Mouse (Mus musculus): ENCODE measurements around the gene Rnf157.
A peak's percentile ranks its signal among the peaks of the same experiment; 100 is the strongest.
"Not testable (repeated sequence)": the region's sequence is repeated elsewhere in the genome, so short reads cannot be mapped to it uniquely, and the experiment has no call there.

Rnf157 gene

GRCm38 (mm10) chr11:116434287-116434966 lies 21.6 kb upstream of the Rnf157 start:
- peak in 1 of 2 experiments; percentile 73 for DNase-seq (ENCODE audit: low spot score in 2 of 2)

- peak; percentile 94 to 100 for DNase-seq (ENCODE audit: low spot score in 2 of 2)
Observed at GRCm38 (mm10) chr11:116433356-116434286, 20.8 kb upstream of the Rnf157 start, which contains the start of gene Ubald2. Ubald2 (plus strand) TSS chr11:116434094.

- no peak for DNase-seq (ENCODE audit: low spot score in 2 of 2)
Observed at GRCm38 (mm10) chr11:116432593-116433355, 19.9 kb upstream of the Rnf157 start.

GRCm38 (mm10) chr11:116432127-116432526 lies 19.3 kb upstream of the Rnf157 start:
- DNase-seq (ENCODE audit: low spot score in 2 of 2), result no peak

- DNase-seq (ENCODE audit: low spot score in 2 of 2), result peak in 1 of 2 experiments; percentile 72
Observed at GRCm38 (mm10) chr11:116431428-116432077, 18.7 kb upstream of the Rnf157 start.

GRCm38 (mm10) chr11:116430723-116431427 lies 18.0 kb upstream of the Rnf157 start:
- no peak for DNase-seq (ENCODE audit: low spot score in 2 of 2)

GRCm38 (mm10) chr11:116429862-116430613 lies 17.2 kb upstream of the Rnf157 start:
- no peak for DNase-seq (ENCODE audit: low spot score in 2 of 2)

- DNase-seq (ENCODE audit: low spot score in 2 of 2), result no peak
Observed at GRCm38 (mm10) chr11:116428872-116429859, 16.3 kb upstream of the Rnf157 start.

- no peak for DNase-seq (ENCODE audit: low spot score in 2 of 2)
Observed at GRCm38 (mm10) chr11:116426852-116427575, 14.2 kb upstream of the Rnf157 start.

- not testable (repeated sequence) for DNase-seq (ENCODE audit: low spot score in 2 of 2)
Observed at GRCm38 (mm10) chr11:116426328-116426727, 13.5 kb upstream of the Rnf157 start.

GRCm38 (mm10) chr11:116424621-116425407 lies 12.0 kb upstream of the Rnf157 start:
- no peak for DNase-seq (ENCODE audit: low spot score in 2 of 2)

GRCm38 (mm10) chr11:116423782-116424620 lies 11.2 kb upstream of the Rnf157 start:
- DNase-seq (ENCODE audit: low spot score in 2 of 2), result no peak

- no peak for DNase-seq (ENCODE audit: low spot score in 2 of 2)
Observed at GRCm38 (mm10) chr11:116423214-116423613, 10.4 kb upstream of the Rnf157 start.

- no peak for DNase-seq (ENCODE audit: low spot score in 2 of 2)
Observed at GRCm38 (mm10) chr11:116422562-116422961, 9.7 kb upstream of the Rnf157 start.

GRCm38 (mm10) chr11:116421102-116421501 lies 8.3 kb upstream of the Rnf157 start:
- DNase-seq (ENCODE audit: low spot score in 2 of 2), result no peak

- DNase-seq (ENCODE audit: low spot score in 2 of 2), result no peak
Observed at GRCm38 (mm10) chr11:116418841-116419462, 6.1 kb upstream of the Rnf157 start.

All from urinary bladder, adult 18-20 months (tissue).